Mouse (Mus musculus) 3T3-L1 (cell line): ENCODE measurements around the gene Mrpl55.

Experiments
- DNase-seq: peaks from one replicate; pipeline ENCODE4 v3.0.0-alpha.2; 2015; ENCODE audit warnings: low read depth, low spot score

The Mrpl55 gene

GRCm38 (mm10) chr11:59202081-59202995 lies at the start of gene Mrpl55:
TSS of gene Mrpl55 (plus strand) at chr11:59202486.
- peak; percentile 89 for DNase-seq

GRCm38 (mm10) chr11:59154220-59154619 lies 48.1 kb upstream of the Mrpl55 start:
- DNase-seq = no peak

- DNase-seq = no peak
These were observed 46.4 kb upstream of the Mrpl55 start for GRCm38 (mm10) chr11:59155900-59156299.

GRCm38 (mm10) chr11:59159099-59159498 lies 43.2 kb upstream of the Mrpl55 start:
- no peak for DNase-seq

- no peak for DNase-seq
These were observed 42.7 kb upstream of the Mrpl55 start for GRCm38 (mm10) chr11:59159558-59159957.

GRCm38 (mm10) chr11:59161398-59161797 lies 40.9 kb upstream of the Mrpl55 start:
- no peak for DNase-seq

- no peak for DNase-seq
These were observed 39.6 kb upstream of the Mrpl55 start for GRCm38 (mm10) chr11:59162443-59163254.

GRCm38 (mm10) chr11:59163255-59164236 lies 38.7 kb upstream of the Mrpl55 start, which contains the start of gene Iba57:
TSS of gene Iba57 (minus strand) at chr11:59163739.
- DNase-seq = peak; percentile 98

- no peak for DNase-seq
These were observed 37.9 kb upstream of the Mrpl55 start for GRCm38 (mm10) chr11:59164384-59164783.

- peak; percentile 33 for DNase-seq
These were observed 36.6 kb upstream of the Mrpl55 start for GRCm38 (mm10) chr11:59165616-59166241.

GRCm38 (mm10) chr11:59169807-59170206 lies 32.5 kb upstream of the Mrpl55 start:
- no peak for DNase-seq

- no peak for DNase-seq
These were observed 31.7 kb upstream of the Mrpl55 start for GRCm38 (mm10) chr11:59170549-59170948.

GRCm38 (mm10) chr11:59174189-59174838 lies 28.0 kb upstream of the Mrpl55 start:
- DNase-seq = no peak

GRCm38 (mm10) chr11:59176475-59176874 lies 25.8 kb upstream of the Mrpl55 start:
- DNase-seq = no peak

- no peak for DNase-seq
These were observed 25.4 kb upstream of the Mrpl55 start for GRCm38 (mm10) chr11:59176921-59177320.

- DNase-seq = peak; percentile 50
These were observed 19.4 kb upstream of the Mrpl55 start, which contains the start of gene Gjc2 for GRCm38 (mm10) chr11:59182864-59183331. TSS of gene Gjc2 (minus strand) at chr11:59183213.

- DNase-seq = peak; percentile 89
These were observed 18.5 kb upstream of the Mrpl55 start for GRCm38 (mm10) chr11:59183821-59184220.

GRCm38 (mm10) chr11:59185490-59185889 lies 16.8 kb upstream of the Mrpl55 start:
- DNase-seq = no peak

- DNase-seq = no peak
These were observed 14.6 kb upstream of the Mrpl55 start for GRCm38 (mm10) chr11:59187706-59188105.
